Mouse (Mus musculus): ENCODE data around the gene P4ha1.
"Not testable (repeated sequence)": the region's sequence is repeated elsewhere in the genome, so short reads cannot be mapped to it uniquely, and the experiment has no call there.

The P4ha1 gene

DNA sequence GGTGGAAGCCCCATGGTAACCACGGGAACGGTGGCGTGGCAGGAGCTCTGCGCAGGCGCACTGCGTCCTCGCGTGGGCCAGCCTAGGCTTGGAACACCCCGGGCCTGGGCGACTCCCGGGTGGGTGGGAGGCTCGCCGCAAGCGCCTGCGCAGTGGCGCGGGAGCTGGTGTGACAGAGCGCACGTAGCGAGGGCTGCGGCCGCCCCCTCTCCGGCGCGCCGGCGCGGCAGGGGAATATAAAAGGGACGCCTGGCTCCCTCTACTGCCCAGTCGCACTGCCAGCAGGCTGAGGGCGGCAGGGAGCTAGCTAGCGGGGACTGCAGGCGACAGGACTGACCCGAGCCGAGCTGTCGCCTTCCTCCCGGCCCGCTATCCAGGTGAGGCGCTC lies at the start of gene P4ha1:
P4ha1 (plus strand) TSS at position 197 of the 388 bp plus-strand sequence.
- peak; percentile 99 for DNase-seq

GRCm38 (mm10) chr10:59275745-59276144 lies 47.4 kb upstream of the P4ha1 start:
- DNase-seq: no peak

- DNase-seq: no peak
These were observed 46.0 kb upstream of the P4ha1 start for GRCm38 (mm10) chr10:59277116-59277515.

GRCm38 (mm10) chr10:59277729-59278475 lies 45.2 kb upstream of the P4ha1 start:
- DNase-seq: no peak

GRCm38 (mm10) chr10:59283164-59283563 lies 39.9 kb upstream of the P4ha1 start:
- no peak for DNase-seq

- DNase-seq: no peak
These were observed 39.3 kb upstream of the P4ha1 start for GRCm38 (mm10) chr10:59283749-59284148.

DNA sequence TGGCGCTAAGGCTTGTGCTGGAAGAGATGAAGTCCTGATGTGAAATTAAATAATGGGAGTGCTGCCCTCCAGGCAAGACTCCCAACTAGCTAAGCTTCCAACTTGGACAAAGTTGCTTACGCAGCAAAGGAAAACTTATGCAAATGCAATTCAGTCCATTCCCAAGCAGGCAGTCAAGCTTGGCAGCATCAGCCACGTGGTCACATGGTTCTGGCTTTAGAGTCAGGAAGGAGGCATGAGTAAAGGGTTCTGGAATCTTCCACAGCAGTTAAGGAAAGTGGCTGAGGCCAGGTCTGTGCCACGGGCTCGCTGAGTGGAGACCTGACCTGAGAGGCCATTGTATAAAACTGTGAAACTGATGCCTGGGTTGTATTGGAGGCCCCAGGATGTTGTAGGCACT lies 37.6 kb upstream of the P4ha1 start:
- DNase-seq: no peak

DNA sequence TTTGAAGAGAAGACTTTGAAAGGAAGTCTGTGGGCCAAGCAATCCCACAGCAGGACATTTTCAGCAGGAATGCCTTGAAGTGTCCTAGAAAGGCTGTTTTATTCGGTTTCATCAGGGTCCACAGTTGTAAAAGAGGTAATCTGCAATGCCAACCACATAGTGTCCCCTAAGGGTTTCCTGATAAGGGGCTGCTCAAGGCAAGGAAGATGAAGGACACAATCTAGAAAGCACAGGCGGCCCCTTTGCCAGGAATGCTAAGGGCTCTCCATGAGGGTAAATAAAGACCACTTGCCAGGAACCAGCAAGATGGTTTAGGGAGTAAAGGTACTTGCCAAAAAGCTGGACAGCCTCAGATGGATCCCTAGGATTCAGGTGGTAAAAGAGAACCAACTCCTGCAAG lies 35.8 kb upstream of the P4ha1 start:
- DNase-seq: no peak

DNA sequence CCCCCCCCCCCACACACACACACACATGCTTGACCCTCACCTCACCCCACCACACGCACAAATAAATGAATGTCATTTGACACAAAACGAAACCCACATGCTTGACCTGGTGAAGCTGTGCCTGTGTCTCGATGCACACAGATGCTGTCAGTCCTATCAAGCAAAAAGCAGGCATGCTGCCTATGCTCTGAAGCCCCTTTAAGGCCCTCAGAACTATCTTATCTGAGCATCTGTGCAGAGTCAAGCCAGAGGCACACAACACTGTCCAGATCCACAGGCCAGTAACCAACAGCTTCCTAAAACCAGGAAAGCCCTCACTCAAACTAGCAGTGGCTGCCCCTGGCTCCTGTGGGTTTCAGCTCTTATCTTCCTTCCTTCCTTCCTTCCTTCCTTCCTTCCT lies 35.4 kb upstream of the P4ha1 start:
- no peak for DNase-seq

GRCm38 (mm10) chr10:59289062-59289461 lies 34.0 kb upstream of the P4ha1 start:
- no peak for DNase-seq

GRCm38 (mm10) chr10:59291536-59291935 lies 31.6 kb upstream of the P4ha1 start:
- DNase-seq: no peak

DNA sequence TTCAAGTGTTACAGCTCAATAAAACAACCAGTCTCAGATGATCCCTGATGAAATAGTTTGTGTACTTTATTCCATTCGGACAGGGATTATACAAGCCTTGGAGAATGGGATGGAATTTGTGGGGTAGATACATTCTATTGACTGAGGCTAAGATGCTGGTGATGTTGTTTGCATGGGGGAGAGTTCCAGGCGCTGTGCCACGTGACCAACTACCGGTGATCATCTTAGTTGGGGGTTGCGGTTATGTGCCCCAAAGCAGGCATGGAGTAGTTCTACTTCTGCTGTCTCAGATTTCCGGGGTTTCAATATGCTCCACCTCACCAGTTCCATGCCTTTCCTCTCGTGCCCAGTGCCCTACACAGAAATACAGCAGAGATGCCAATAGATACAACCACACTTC lies 31.0 kb upstream of the P4ha1 start:
- no peak for DNase-seq

DNA sequence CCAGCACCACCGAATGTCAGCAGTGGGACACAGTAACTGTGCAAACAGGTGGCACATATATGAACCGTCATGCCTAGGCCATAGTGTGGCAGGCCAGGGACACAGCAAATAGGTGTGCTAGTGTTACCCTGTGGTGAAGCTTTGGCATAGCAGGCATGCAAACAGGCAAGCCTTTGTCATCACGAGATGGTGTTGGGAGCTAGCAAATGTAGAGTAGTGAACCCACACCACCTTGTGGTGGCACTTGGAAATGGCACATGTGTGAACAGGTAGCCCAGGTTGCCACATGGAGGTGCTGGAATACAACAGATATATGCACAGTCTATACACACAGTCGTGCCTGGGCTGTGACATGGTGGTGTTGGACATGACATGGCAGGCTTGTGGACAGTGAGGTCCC lies 30.5 kb upstream of the P4ha1 start:
- peak; percentile 86 for DNase-seq

DNA sequence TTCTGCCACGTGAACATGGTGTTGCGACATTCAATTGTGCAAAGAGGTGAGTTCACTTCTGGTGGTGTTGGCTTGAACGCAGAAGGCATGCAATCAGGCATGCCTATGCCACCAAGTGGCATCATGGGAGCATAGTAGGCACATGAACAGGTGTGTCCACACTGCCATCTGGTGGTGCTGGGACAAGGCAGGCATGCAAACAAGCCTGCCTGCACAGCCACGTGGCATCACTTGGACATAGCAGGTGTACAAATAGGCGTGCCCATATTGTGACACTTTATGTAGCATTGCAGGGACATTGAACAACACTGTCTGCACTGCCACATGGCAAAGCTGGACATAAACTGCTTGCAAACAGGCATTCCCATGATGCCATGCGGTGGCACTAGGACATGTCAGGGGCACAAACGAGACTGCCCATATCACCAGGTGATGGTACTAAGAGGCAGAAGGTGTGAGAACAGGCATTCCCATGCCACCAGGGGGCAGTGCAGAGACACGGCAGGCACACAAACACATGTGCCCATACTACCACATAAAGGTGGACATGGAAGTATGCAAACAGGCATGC lies 27.8 kb upstream of the P4ha1 start:
- DNase-seq: peak; percentile 64

DNA sequence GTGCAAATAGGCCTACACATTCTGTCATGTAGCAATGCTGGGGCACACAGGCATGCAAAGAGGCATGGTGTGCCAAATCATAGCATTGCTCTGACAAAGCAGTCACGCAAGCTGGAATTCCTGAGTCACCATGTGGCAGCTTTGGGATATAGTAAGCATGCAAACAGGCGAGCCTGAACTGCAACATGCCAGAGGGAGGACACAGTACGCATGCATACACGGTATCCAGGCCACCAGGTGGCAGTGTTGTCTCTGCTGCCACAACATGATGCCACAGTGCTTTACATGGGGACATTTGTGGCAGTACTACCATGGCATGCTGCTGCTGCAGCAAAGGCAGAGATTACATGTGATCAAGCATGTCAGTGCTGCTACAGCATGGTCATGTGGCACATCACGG lies 26.8 kb upstream of the P4ha1 start:
- DNase-seq: peak; percentile 82

DNA sequence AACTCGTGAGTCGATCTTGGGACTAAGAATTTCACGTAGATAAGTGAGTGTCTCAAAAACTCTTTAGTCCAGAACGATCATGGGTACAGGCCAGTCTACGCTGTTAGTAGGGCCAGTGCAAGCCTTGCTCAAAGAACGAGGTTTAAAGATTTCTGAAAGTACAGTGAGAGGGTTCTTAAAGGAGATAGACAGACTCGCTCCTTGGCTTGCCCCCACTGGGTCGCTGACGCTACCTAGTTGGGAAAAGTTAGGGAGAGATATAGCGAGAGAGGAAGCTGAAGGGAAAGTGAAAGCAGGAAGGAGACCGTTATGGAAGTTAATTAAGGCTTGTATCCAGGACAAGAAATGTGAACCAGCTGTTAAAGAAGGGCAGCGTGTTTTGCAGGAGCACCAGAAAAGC lies 20.4 kb upstream of the P4ha1 start:
- DNase-seq: not testable (repeated sequence)

GRCm38 (mm10) chr10:59308993-59309715 lies 13.9 kb upstream of the P4ha1 start:
- DNase-seq: no peak

- no peak for DNase-seq
These were observed 13.0 kb upstream of the P4ha1 start for GRCm38 (mm10) chr10:59310124-59310523.

- DNase-seq: no peak
These were observed 12.2 kb upstream of the P4ha1 start for GRCm38 (mm10) chr10:59310691-59311457.

DNA sequence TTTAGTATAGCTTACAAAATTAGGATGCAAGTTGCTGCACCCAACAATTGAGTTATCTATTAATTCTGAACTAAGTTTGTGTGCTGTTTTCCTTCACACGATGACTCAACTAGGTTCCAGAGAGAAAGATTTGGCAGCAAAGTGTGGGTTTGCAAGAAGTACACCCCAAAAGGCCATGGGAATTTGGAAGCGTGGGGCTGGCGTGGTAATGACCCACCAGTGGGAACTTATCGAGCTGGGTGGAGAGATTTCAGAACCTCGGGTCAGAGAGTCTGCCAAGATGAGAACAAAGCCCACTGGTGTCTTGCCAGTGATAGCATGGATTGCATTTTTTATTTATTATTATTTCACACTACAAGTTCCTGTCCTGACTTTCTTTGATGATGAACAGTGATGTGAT lies 11.2 kb upstream of the P4ha1 start:
- DNase-seq: no peak

GRCm38 (mm10) chr10:59321112-59321511 lies 2.0 kb upstream of the P4ha1 start:
- no peak for DNase-seq

GRCm38 (mm10) chr10:59322271-59322670 lies 825 bp upstream of the P4ha1 start:
- DNase-seq: no peak

DNA sequence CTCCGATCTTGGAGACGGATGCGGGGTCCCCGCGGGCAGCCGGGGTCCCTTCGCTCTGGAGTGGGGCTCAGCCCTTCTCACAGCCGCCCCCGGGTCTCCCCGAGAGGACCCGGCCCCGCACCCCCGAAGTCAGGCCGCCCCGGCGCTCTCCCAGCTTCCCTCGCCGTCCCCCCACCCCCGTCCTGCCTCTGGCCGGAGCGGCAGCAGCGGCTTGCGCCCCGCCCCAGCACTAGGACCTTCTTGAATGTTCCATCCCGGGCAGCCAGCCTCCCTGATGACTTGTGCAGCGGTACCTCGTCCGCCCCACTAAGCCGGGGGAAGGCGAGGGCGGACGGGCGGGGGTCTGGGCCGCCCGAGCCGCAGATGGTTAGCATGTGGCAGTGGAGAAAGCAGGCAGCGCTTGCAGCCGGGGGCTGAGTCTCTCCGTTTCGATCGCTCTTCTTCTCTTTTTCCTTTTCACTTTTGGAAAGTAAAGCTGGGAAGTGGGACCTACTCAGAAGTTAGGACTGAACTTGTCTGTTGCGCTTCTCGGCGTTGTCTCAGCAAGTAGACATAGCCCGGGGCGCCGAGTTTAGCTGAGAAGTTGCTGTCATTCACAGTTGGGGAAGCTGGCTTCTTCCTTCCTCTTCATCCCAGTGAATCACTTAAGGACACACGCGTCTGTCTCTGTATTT lies 529 bp downstream of the P4ha1 start:
- peak; percentile 58 for DNase-seq
